ENCODE assay signal across 29 mouse cellular contexts in genomic region chr1:156352466-156352865, GRCm38 (mm10). TPM values are rescaled to one million over a fixed set of nuclear protein-coding genes. Genes with fewer than 3 reads are reported as not detected.
DNase-seq lines count a peak whose midpoint lies in the region; ATAC-seq lines count a peak whose summit lies in the region.
"Had no signal": no experiment of that assay in that cellular context is flagged by ENCODE, and none has a peak within 500 bp of the region (broad histone marks: within the 10 kb centered on the region; RNA-seq: fewer than 3 reads in every experiment).

No protein-coding gene starts in this region.

- no peaks in the 10 kb centered on the region for H3K36me3 ChIP-seq in kidney, embryonic 16.5 days (ENCODE audit: insufficient read depth, low read length)
- H3K36me3 ChIP-seq: embryonic facial prominence, embryonic 10.5 days; embryonic facial prominence, embryonic 13.5 days; heart, embryonic 10.5 days; heart, embryonic 13.5 days had no signal

- H3K27me3 ChIP-seq in kidney, embryonic 16.5 days (ENCODE audit: insufficient read depth, low read length), result no peaks in the 10 kb centered on the region
- H3K27me3 ChIP-seq: embryonic facial prominence, embryonic 13.5 days; forebrain, embryonic 13.5 days; heart, embryonic 13.5 days had no signal

- no peak overlapping the region for H3K27ac ChIP-seq in kidney, embryonic 16.5 days (ENCODE audit: low read length)
- H3K27ac ChIP-seq: embryonic facial prominence, embryonic 10.5 days; embryonic facial prominence, embryonic 13.5 days; forebrain, embryonic 13.5 days; heart, adult 2 months; heart, embryonic 10.5 days; heart, embryonic 13.5 days; hindbrain, embryonic 14.5 days had no signal

- H3K4me2 ChIP-seq in kidney, embryonic 16.5 days (replicated peaks; ENCODE audit: low read depth, low read length), result no peak overlapping the region
- H3K4me2 ChIP-seq: embryonic facial prominence, embryonic 13.5 days; forebrain, embryonic 13.5 days; heart, embryonic 13.5 days; hindbrain, embryonic 14.5 days had no signal

- ATAC-seq in kidney, embryonic 16.5 days (ENCODE audit: low FRiP score, low TSS enrichment), result no peak
- ATAC-seq: CD4-positive, CD25-positive, alpha-beta regulatory T cell, adult 4 months; forebrain, embryonic 13.5 days; forebrain, embryonic 16.5 days had no signal

- H3K9ac ChIP-seq in kidney, embryonic 16.5 days (replicated peaks; ENCODE audit: low read length), result no peak overlapping the region
- H3K9ac ChIP-seq: embryonic facial prominence, embryonic 13.5 days; forebrain, embryonic 13.5 days; heart, embryonic 13.5 days; hindbrain, embryonic 14.5 days had no signal

- no peaks in the 10 kb centered on the region for H3K9me3 ChIP-seq in kidney, embryonic 16.5 days (ENCODE audit: low read length)
- H3K9me3 ChIP-seq: embryonic facial prominence, embryonic 10.5 days; embryonic facial prominence, embryonic 13.5 days; forebrain, embryonic 13.5 days; heart, embryonic 10.5 days; heart, embryonic 13.5 days had no signal

- 81% methylated on average over 2 of the region's 2 CpGs for WGBS in kidney, embryonic 16.5 days

- peak; percentile 28 for DNase-seq in kidney, adult 18-20 months
- DNase-seq in kidney, postnatal 14 days, result no peak
- DNase-seq in kidney, adult 9 months, result peak; percentile 79
- DNase-seq in kidney, postnatal 36 days, result peak; percentile 53 to 62
- DNase-seq in yolk sac, embryonic 10.5 days (ENCODE audit: low spot score), result peak; percentile 42
- DNase-seq: adrenal gland, adult 2 months; adrenal gland, postnatal 14 days; cerebellum, adult 11-12 months; cerebellum, adult 8-10 months; cerebellum, postnatal 10 days; cerebellum, postnatal 36 days; embryo, embryonic 11 days; gastrocnemius, postnatal 10 days; gastrocnemius, postnatal 36 days; heart, adult 2 months; heart, postnatal 14 days; heart, postnatal 4 days had no signal

- H3K4me1 ChIP-seq in kidney, embryonic 16.5 days (ENCODE audit: insufficient read depth, low read length), result no peaks in the 10 kb centered on the region
- H3K4me1 ChIP-seq: embryonic facial prominence, embryonic 10.5 days; embryonic facial prominence, embryonic 13.5 days; forebrain, embryonic 13.5 days; heart, embryonic 13.5 days had no signal

- no peak overlapping the region for H3K4me3 ChIP-seq in kidney, embryonic 16.5 days (ENCODE audit: low read length)
- H3K4me3 ChIP-seq: embryonic facial prominence, embryonic 10.5 days; embryonic facial prominence, embryonic 13.5 days; erythroblast, embryonic 14.5 days; forebrain, embryonic 13.5 days; heart, adult 2 months; heart, embryonic 10.5 days; heart, embryonic 13.5 days had no signal

RNA-seq across cellular contexts. Expression of gene Gm2000, which starts 13.4 kb away (rescaled TPM):
- polyA plus RNA-seq in kidney, embryonic 16.5 days (2015; fragmentation: Nextera tagmentation; extraction: Ambion mirVana), result 847 and 848 TPM in 2 replicates

RNA-seq across cellular contexts. Expression of gene Nphs2, which starts 41.9 kb away (rescaled TPM):
- polyA plus RNA-seq in kidney, embryonic 16.5 days (2015; fragmentation: Nextera tagmentation; extraction: Ambion mirVana), result 45.4 and 53.3 TPM in 2 replicates
- polyA plus RNA-seq: CD4-positive, CD25-positive, alpha-beta regulatory T cell, adult 4 months; embryonic facial prominence, embryonic 10.5 days; embryonic facial prominence, embryonic 13.5 days; erythroblast, embryonic 14.5 days; forebrain, embryonic 13.5 days; heart, adult 2 months; heart, embryonic 10.5 days; heart, embryonic 13.5 days; heart, embryonic 16.5 days; hindbrain, embryonic 11.5 days had no signal

RNA-seq across cellular contexts. Expression of gene Tdrd5, which starts 49.0 kb away (rescaled TPM):
- polyA plus RNA-seq in kidney, embryonic 16.5 days (2015; fragmentation: Nextera tagmentation; extraction: Ambion mirVana), result 3.4 and 3.8 TPM in 2 replicates
- polyA plus RNA-seq: adrenal gland, adult 2 months; CD4-positive, CD25-positive, alpha-beta regulatory T cell, adult 4 months; heart, adult 2 months had no signal
